Mouse (Mus musculus): Measurements from ENCODE around the gene Zscan20.
"Not testable (repeated sequence)": the region's sequence is repeated elsewhere in the genome, so short reads cannot be mapped to it uniquely, and the experiment has no call there.

Zscan20 gene

DNA sequence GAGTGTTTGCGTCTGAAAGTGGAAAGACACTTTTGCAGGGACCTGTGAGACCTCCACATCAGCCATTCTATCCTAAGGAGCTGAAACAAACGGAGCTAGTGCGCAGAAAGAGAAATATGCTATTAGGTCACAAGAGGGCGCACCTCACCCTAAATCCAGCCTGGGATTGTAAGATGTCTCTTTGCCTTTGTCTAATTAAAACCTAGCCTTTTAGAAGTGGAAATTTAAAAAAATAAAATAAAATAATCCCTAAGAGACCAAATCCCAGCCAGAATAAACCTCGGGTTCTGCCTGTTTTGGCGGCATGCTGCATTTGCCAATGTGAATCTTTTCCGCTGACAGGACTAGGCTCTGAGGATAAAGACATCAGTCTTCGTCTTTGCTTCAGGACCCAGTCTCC, 3.4 kb upstream of the Zscan20 start:
- DNase-seq (ENCODE audit: low read depth, low spot score), result peak; percentile 42

GRCm38 (mm10) chr4:128611726-128612125, 1.8 kb upstream of the Zscan20 start:
- DNase-seq (ENCODE audit: low read depth, low spot score), result not testable (repeated sequence)

DNA sequence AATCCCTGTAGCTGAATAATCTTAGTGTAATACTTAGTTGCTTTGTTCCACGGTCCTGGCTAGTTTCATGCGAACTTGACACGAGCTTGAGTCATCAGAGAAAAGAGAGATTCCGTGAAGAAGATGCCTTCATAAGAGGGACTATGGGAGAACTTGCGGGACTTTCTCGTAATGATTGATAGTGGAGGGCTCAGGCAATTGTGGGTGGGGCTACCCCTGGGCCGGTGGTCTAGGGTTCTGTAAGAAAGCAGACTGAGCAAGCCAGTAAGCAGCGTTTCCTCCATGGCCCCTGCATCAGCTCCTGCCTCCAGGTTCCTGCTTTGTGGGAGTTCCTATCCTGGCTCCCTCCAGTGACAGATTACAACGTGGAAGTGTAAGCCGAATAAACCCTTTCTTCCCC, 808 bp upstream of the Zscan20 start:
- no peak for DNase-seq (ENCODE audit: low read depth, low spot score)

DNA sequence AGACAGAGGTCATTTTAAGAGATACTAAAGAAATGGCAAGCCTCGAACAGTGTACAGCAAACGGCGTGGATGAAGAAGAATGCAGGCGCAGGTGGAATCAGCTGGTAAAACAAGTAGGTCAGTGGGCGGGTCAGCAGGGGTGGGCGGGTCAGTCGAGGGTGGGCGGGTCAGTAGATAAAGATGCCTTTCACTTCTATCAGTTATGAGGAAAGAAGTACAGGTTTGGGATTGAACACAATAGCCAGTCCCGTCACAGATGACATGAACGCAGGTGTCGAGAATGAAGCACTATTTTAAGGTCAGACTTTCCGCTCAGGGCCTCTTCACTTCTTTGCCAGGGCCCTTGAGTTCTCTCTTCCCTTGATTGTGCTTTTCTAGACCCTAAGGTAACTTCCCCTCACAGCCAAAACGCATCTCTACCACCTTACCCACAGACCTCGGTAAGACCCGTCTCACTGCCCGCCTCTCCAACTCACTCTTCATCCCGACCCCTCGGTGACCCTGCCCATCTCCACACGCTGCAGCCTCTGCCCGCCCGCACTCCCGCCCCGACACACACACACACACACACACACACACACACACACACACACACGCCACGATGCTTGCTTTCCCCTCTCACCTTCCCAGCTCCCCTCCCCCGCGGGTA, 498 bp downstream of the Zscan20 start:
- DNase-seq (ENCODE audit: low read depth, low spot score), result no peak

DNA sequence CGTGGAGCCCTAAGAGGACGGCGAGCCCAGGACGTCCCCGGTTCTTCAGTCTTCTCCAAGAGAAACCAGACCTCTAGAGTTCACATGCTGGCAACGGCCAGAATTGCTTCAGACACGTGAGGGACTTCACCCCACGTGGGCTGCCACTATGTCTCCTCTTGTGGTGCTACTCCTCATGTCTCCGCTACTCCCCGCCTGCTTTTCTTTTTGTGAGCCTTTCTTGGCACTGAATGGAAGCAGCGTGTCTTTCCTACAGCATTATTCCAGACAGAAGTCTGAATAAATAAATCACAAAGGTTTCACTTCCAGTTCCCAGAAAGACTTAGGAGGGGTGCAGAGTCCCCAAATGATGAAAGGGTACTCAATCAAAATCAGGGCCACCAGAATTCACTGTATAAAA, 2.2 kb downstream of the Zscan20 start:
- no peak for DNase-seq (ENCODE audit: low read depth, low spot score)

- DNase-seq (ENCODE audit: low read depth, low spot score), result no peak
Observed at GRCm38 (mm10) chr4:128606586-128606985, 3.3 kb downstream of the Zscan20 start.

- no peak for DNase-seq (ENCODE audit: low read depth, low spot score)
Observed at GRCm38 (mm10) chr4:128597801-128598560, 11.9 kb downstream of the Zscan20 start.

GRCm38 (mm10) chr4:128594062-128594461, 15.8 kb downstream of the Zscan20 start:
- no peak for DNase-seq (ENCODE audit: low read depth, low spot score)

DNA sequence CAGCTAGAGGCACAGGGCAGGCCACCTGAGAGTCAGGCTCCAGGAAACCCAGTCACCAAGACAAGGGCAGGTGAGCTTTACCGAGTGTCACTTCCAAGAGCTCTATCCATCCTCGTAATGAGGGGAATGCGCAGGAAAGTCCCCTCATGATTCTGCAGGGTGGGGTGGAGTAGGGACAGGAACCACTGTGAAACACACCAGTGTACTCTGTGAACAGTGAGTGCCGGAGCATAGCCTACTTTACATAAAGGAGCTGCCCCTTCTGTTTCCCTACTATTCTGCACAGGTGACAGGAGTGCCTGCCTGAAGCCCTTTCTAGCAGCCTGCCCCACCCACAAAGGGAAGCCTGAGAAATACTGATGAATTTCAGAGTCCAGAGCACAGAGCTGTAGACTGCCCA, 16.6 kb downstream of the Zscan20 start:
- DNase-seq (ENCODE audit: low read depth, low spot score), result no peak

DNA sequence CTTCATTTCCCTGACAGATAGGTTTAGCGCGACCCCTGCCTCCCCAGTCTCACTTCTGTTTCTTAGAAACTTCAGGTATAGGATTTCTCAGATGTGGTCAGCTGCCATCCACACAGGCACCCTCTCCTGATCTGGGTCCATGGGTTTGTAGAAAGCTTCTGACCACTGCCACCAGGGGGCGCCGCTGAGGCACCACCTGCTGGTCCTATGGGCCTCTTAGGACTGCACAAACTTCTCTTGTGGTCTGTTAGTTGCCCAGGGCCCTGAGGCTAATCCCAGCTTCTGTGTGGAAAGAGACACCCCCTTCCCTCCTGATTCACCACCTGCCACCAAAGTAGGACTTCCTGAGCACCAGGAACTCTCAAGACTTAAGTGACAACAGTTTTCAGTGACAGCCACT, 30.7 kb downstream of the Zscan20 start:
- DNase-seq (ENCODE audit: low read depth, low spot score), result no peak

DNA sequence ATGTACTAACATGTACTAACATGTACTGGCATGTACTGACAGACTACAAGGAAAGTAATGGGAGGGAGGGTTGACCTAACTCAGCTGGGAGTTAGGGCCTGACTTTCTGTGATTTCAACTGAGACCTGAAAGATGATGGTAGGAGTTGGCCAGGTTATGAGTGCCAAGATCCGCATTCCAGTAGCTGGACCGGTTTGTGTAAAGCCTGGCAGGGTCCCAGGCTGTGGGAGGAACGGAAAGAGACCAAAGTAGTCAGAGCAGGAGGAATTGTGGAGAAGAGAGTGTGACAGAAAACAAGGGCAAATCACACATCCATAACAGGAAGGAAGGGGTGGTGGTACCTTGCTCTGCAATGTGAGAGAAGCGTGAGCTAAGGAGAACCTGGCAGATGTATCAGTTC, 34.1 kb downstream of the Zscan20 start:
- no peak for DNase-seq (ENCODE audit: low read depth, low spot score)

GRCm38 (mm10) chr4:128560327-128560726, 49.6 kb downstream of the Zscan20 start:
- DNase-seq (ENCODE audit: low read depth, low spot score), result no peak

DNA sequence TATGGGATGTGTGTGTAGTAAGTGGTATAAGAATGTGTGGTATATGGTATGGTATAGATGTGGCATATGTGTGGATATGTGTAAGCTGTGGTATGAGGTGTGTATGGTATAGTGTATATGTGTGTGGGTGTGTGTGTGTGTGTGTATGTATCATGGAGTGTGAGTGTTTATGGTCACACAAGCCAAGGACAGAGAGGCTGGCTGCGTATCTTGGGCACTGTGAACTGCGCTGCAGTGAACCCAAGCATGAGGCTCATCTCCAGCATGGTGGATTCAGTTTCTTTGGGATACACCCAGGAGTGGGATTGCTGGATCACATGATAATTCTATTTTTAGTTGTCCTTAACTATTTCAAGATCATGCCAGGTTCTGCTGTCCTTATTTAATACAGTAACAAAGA, 55.7 kb downstream of the Zscan20 start:
- DNase-seq (ENCODE audit: low read depth, low spot score), result no peak

DNA sequence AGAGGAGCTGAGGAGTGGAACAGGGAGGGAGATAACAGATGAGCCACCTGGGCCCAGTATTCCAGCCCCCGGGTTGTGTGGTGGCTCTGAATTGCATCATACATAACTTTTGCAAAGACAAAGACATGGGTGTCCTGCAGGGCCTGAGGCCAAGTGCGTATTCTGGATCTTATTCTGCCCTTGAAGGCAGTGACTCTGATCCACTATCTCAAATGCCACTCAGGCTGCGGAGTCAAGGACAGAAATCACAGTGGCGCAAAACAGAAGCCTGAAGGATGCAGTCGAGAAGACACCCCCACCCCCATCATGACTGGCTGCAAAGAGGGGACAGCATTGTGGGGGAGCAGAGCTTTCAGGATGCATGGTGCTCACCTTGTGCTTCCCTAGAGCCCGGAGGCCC, 59.1 kb downstream of the Zscan20 start:
- no peak for DNase-seq (ENCODE audit: low read depth, low spot score)

- DNase-seq (ENCODE audit: low read depth, low spot score), result not testable (repeated sequence)
Observed at GRCm38 (mm10) chr4:128543956-128544486, 65.9 kb downstream of the Zscan20 start.

- no peak for DNase-seq (ENCODE audit: low read depth, low spot score)
Observed at GRCm38 (mm10) chr4:128543378-128543777, 66.5 kb downstream of the Zscan20 start.

Measured in retina, adult 2 months (tissue).